13 mouse cellular contexts compared by ENCODE assay signal in the genomic region with DNA sequence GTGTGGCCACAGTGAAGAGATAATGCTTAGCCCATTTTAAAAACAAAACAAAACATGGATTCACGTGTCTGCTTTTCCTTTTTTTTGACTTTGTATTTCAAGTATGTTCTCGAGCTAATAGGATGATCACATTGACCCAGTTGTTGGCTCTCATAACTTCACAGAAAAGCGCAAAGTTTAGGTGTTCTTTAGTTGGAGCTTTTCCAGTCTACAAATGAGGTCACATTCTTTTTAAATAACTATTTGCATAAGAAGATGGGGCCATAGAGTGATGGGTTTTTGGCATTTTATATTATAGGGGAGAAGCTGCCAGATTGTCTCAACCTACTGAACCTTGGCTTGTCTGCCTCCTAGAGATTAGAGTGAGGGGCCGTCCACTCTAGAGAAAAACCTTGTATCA. TPM values are rescaled to one million over a fixed set of nuclear protein-coding genes. Genes with fewer than 3 reads are reported as not detected.
A peak's percentile ranks its signal among the peaks of the same experiment; 100 is the strongest.
DNase-seq lines count a peak whose midpoint lies in the region; ATAC-seq and TF ChIP-seq lines count a peak whose summit lies in the region.
"Had no signal": no experiment of that assay in that cellular context is flagged by ENCODE, and none has a peak within 500 bp of the region (broad histone marks: within the 10 kb centered on the region; RNA-seq: fewer than 3 reads in every experiment).

No protein-coding gene starts in this region.

- peak overlapping the region; percentile 92; the same call in 1 of the 2 replicates for H3K4me2 ChIP-seq in heart, embryonic 15.5 days
- H3K4me2 ChIP-seq in neural tube, embryonic 11.5 days (ENCODE audit: low read depth), result peak overlapping the region; percentile 67; the same call in 1 of the 2 replicates
- H3K4me2 ChIP-seq in neural tube, embryonic 15.5 days, result no peak overlapping the region
- 0 out of 2 replicates have a peak overlapping the region, but pooled peaks have one; percentile 97 for H3K4me2 ChIP-seq in intestine, postnatal 0 days (replicated peaks; ENCODE audit: low read depth)
- H3K4me2 ChIP-seq in stomach, embryonic 16.5 days (ENCODE audit: low read depth, low read length), result peak overlapping the region; percentile 84

- no peak for ATAC-seq in heart, embryonic 15.5 days (replicated peaks; ENCODE audit: insufficient number of reproducible peaks, insufficient read depth, low FRiP score, low read depth)
- no peak for ATAC-seq in neural tube, embryonic 11.5 days (ENCODE audit: insufficient read depth, low FRiP score, low TSS enrichment)
- ATAC-seq in neural tube, embryonic 15.5 days (ENCODE audit: low FRiP score), result no peak
- ATAC-seq in intestine, postnatal 0 days, result no peak
- ATAC-seq in stomach, embryonic 16.5 days (ENCODE audit: insufficient read depth, low FRiP score), result no peak
- ATAC-seq: CD4-positive, CD25-positive, alpha-beta regulatory T cell, adult 4 months had no signal

- no peak overlapping the region for H3K27ac ChIP-seq in heart, embryonic 15.5 days
- no peak overlapping the region for H3K27ac ChIP-seq in neural tube, embryonic 11.5 days (ENCODE audit: low read depth, low read length)
- no peak overlapping the region for H3K27ac ChIP-seq in neural tube, embryonic 15.5 days (replicated peaks)
- H3K27ac ChIP-seq in intestine, postnatal 0 days (ENCODE audit: low read depth, low read length), result no peak overlapping the region
- H3K27ac ChIP-seq in stomach, embryonic 16.5 days (ENCODE audit: low read length), result no peak overlapping the region

- H3K4me1 ChIP-seq in heart, embryonic 15.5 days (replicated peaks), result peaks cover 14% of the 10 kb centered on the region
- H3K4me1 ChIP-seq in neural tube, embryonic 11.5 days (ENCODE audit: control insufficient read depth, insufficient read depth, low read length), result peaks cover 10% of the 10 kb centered on the region
- peaks cover 18% of the 10 kb centered on the region for H3K4me1 ChIP-seq in neural tube, embryonic 15.5 days
- H3K4me1 ChIP-seq in intestine, postnatal 0 days (replicated peaks; ENCODE audit: control insufficient read depth, insufficient read depth, low read length), result no peaks in the 10 kb centered on the region
- peaks cover 16% of the 10 kb centered on the region for H3K4me1 ChIP-seq in stomach, embryonic 16.5 days (ENCODE audit: control insufficient read depth, insufficient read depth, low read length)

- no peak overlapping the region for H3K9ac ChIP-seq in heart, embryonic 15.5 days
- H3K9ac ChIP-seq in neural tube, embryonic 11.5 days (ENCODE audit: low read length), result no peak overlapping the region
- H3K9ac ChIP-seq in neural tube, embryonic 15.5 days (replicated peaks), result no peak overlapping the region
- no peak overlapping the region for H3K9ac ChIP-seq in intestine, postnatal 0 days (ENCODE audit: low read depth, low read length)
- no peak overlapping the region for H3K9ac ChIP-seq in stomach, embryonic 16.5 days (ENCODE audit: low read length)

- peaks cover 36% of the 10 kb centered on the region for H3K36me3 ChIP-seq in heart, embryonic 15.5 days
- peaks cover 2% of the 10 kb centered on the region for H3K36me3 ChIP-seq in neural tube, embryonic 11.5 days (ENCODE audit: control insufficient read depth, insufficient read depth, low read length)
- H3K36me3 ChIP-seq in neural tube, embryonic 15.5 days, result peaks cover 11% of the 10 kb centered on the region
- H3K36me3 ChIP-seq in intestine, postnatal 0 days (ENCODE audit: control insufficient read depth, insufficient read depth), result peaks cover 15% of the 10 kb centered on the region
- H3K36me3 ChIP-seq in stomach, embryonic 16.5 days (ENCODE audit: control insufficient read depth, insufficient read depth, low read length), result peaks cover 25% of the 10 kb centered on the region

- H3K4me3 ChIP-seq in heart, embryonic 15.5 days, result 0 out of 2 replicates have a peak overlapping the region, but pooled peaks have one; percentile 80
- H3K4me3 ChIP-seq in neural tube, embryonic 11.5 days (ENCODE audit: low read depth, low read length), result peak overlapping the region; percentile 65; the same call in 1 of the 2 replicates
- H3K4me3 ChIP-seq in neural tube, embryonic 15.5 days (replicated peaks), result no peak overlapping the region
- no peak overlapping the region for H3K4me3 ChIP-seq in intestine, postnatal 0 days (ENCODE audit: low read depth, low read length)
- peak overlapping the region; percentile 85 for H3K4me3 ChIP-seq in stomach, embryonic 16.5 days (replicated peaks; ENCODE audit: low read length)

- intact Hi-C loops in heart, postnatal 10 days (cut with DNase I), result no loop called here

- WGBS in heart, embryonic 15.5 days, result 69% methylated on average over 4 of the region's 4 CpGs
- WGBS in neural tube, embryonic 11.5 days, result 92% methylated on average over 4 of the region's 4 CpGs
- WGBS in neural tube, embryonic 15.5 days, result 87% methylated on average over 4 of the region's 4 CpGs
- 72% methylated on average over 4 of the region's 4 CpGs for WGBS in intestine, postnatal 0 days
- 64% methylated on average over 4 of the region's 4 CpGs for WGBS in stomach, embryonic 16.5 days

- no peaks in the 10 kb centered on the region for H3K9me3 ChIP-seq in heart, embryonic 15.5 days (replicated peaks)
- H3K9me3 ChIP-seq in neural tube, embryonic 11.5 days (ENCODE audit: control insufficient read depth, low read length), result no peaks in the 10 kb centered on the region
- no peaks in the 10 kb centered on the region for H3K9me3 ChIP-seq in neural tube, embryonic 15.5 days (replicated peaks)
- H3K9me3 ChIP-seq in intestine, postnatal 0 days (ENCODE audit: control insufficient read depth), result no peaks in the 10 kb centered on the region
- 0 out of 2 replicates have a peak, but pooled peaks cover 7% of the 10 kb centered on the region for H3K9me3 ChIP-seq in stomach, embryonic 16.5 days (replicated peaks; ENCODE audit: control insufficient read depth, low read length)

- TF ChIP-seq CTCF in intestine, postnatal 0 days (IDR thresholded peaks at IDR 0.05; ENCODE audit: low read depth), result no peak

- DNase-seq in heart, postnatal 10 days, result no peak
- no peak for DNase-seq in neural tube, embryonic 11.5 days (ENCODE audit: low spot score)
- no peak for DNase-seq in thymus, postnatal 0 days (ENCODE audit: low spot score)
- no peak for DNase-seq in layer of hippocampus, postnatal 25 days (ENCODE audit: extremely low spot score in 1 of 2, low spot score in 1 of 2)
- DNase-seq: adrenal gland, adult 2 months; cerebellum, adult 2 months; kidney, postnatal 36 days; lung, postnatal 10 days had no signal

- H3K27me3 ChIP-seq in heart, embryonic 15.5 days, result no peaks in the 10 kb centered on the region
- no peaks in the 10 kb centered on the region for H3K27me3 ChIP-seq in neural tube, embryonic 11.5 days (ENCODE audit: control insufficient read depth, insufficient read depth, low read length)
- no peaks in the 10 kb centered on the region for H3K27me3 ChIP-seq in neural tube, embryonic 15.5 days (replicated peaks)
- H3K27me3 ChIP-seq in intestine, postnatal 0 days (replicated peaks; ENCODE audit: control insufficient read depth, insufficient read depth, low read length), result no peaks in the 10 kb centered on the region
- no peaks in the 10 kb centered on the region for H3K27me3 ChIP-seq in stomach, embryonic 16.5 days (ENCODE audit: control insufficient read depth, insufficient read depth, low read length)

RNA-seq across cellular contexts. Expression of a gene that starts 2.3 kb away (rescaled TPM):
- polyA plus RNA-seq in heart, embryonic 15.5 days (2015; fragmentation: Nextera tagmentation; extraction: Ambion mirVana), result 99.5 and 102 TPM in 2 replicates
- total RNA-seq in heart, postnatal 10 days (2021), result 10 to 100 TPM; 38.1 to 42.9 TPM
- polyA plus RNA-seq in neural tube, embryonic 11.5 days (2014; fragmentation: Nextera tagmentation; extraction: Ambion mirVana), result 171 and 175 TPM in 2 replicates
- polyA plus RNA-seq in neural tube, embryonic 15.5 days (2015; fragmentation: Nextera tagmentation; extraction: Ambion mirVana), result 62.0 and 96.5 TPM in 2 replicates
- 48.5 and 51.4 TPM in 2 replicates for polyA plus RNA-seq in intestine, postnatal 0 days (2015; fragmentation: Nextera tagmentation; extraction: Ambion mirVana)
- polyA plus RNA-seq in stomach, embryonic 16.5 days (2015; fragmentation: Nextera tagmentation; extraction: Ambion mirVana), result 90.3 and 97.6 TPM in 2 replicates
- polyA plus RNA-seq in thymus, postnatal 0 days (2015; fragmentation: Nextera tagmentation; extraction: Ambion mirVana), result 384 and 399 TPM in 2 replicates
- total RNA-seq in layer of hippocampus, postnatal 25 days (2021), result 10 to 100 TPM; 25.9 to 34.0 TPM

Comparison
In these comparisons a context has a peak if more than half of its experiments do, and no peak if none do; other contexts are left out.
1. H3K4me3 ChIP-seq: peak in heart, embryonic 15.5 days (single experiment), neural tube, embryonic 11.5 days (single experiment) and stomach, embryonic 16.5 days (single experiment); none in neural tube, embryonic 15.5 days (single experiment) and intestine, postnatal 0 days (single experiment).